13 mouse cellular contexts compared by ENCODE assay signal in the genomic region with DNA sequence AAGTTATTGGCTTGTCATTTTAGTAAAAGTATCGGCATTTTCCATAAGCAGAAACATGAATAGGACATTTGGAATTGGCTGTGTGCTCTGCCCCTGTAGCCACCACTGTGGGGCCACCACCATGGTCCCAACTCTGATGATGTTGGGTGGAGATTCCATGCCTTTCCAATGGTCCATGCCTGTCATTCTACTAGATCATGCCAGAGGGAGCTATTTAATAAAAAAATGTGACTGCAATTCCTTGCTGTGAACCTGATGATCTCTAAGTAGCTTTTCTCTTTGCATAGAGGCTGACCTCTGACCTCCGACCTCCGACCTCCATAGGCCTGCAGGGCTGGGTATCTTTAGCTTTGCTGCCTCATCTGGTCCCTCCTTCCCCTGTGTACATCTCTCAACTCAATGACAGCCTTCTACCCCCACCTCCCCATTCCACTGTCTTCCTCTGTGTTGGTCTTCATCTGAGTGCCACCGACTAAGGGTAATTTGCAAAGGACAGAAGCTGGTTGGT. TPM values are rescaled to one million over a fixed set of nuclear protein-coding genes. Genes with fewer than 3 reads are reported as not detected.
DNase-seq lines count a peak whose midpoint lies in the region; ATAC-seq lines count a peak whose summit lies in the region.
"Had no signal": no experiment of that assay in that cellular context is flagged by ENCODE, and none has a peak within 500 bp of the region (broad histone marks: within the 10 kb centered on the region; RNA-seq: fewer than 3 reads in every experiment).

No protein-coding gene starts in this region.

- no peaks in the 10 kb centered on the region for H3K27me3 ChIP-seq in kidney, embryonic 15.5 days
- H3K27me3 ChIP-seq: embryonic facial prominence, embryonic 12.5 days; heart, embryonic 15.5 days had no signal

- H3K9me3 ChIP-seq in kidney, embryonic 15.5 days (replicated peaks), result no peaks in the 10 kb centered on the region
- H3K9me3 ChIP-seq: embryonic facial prominence, embryonic 12.5 days; heart, embryonic 15.5 days had no signal

- H3K4me2 ChIP-seq in kidney, embryonic 15.5 days, result no peak overlapping the region
- H3K4me2 ChIP-seq: embryonic facial prominence, embryonic 12.5 days; heart, embryonic 15.5 days had no signal

- peaks cover 6% of the 10 kb centered on the region; the same call in 1 of the 2 replicates for H3K4me1 ChIP-seq in kidney, embryonic 15.5 days

- no peak overlapping the region for H3K27ac ChIP-seq in kidney, embryonic 15.5 days
- H3K27ac ChIP-seq: embryonic facial prominence, embryonic 12.5 days; heart, embryonic 15.5 days had no signal

- no peak for ATAC-seq in kidney, embryonic 15.5 days (replicated peaks; ENCODE audit: low FRiP score)

- no peaks in the 10 kb centered on the region for H3K36me3 ChIP-seq in kidney, embryonic 15.5 days
- H3K36me3 ChIP-seq: embryonic facial prominence, embryonic 12.5 days; G1E; heart, embryonic 15.5 days had no signal

- no peak overlapping the region for H3K4me3 ChIP-seq in kidney, embryonic 15.5 days (replicated peaks)
- H3K4me3 ChIP-seq: embryonic facial prominence, embryonic 12.5 days; heart, embryonic 15.5 days had no signal

- peak; percentile 4 to 11 for DNase-seq in kidney, adult 8-10 months
- DNase-seq in right cerebral cortex, postnatal 14 days, result peak; percentile 43
- no peak for DNase-seq in right cerebral cortex, adult 18-20 months
- peak; percentile 6 for DNase-seq in cerebellum, postnatal 36 days
- DNase-seq in retina, embryonic 14.5 days (ENCODE audit: low spot score), result peak; percentile 38
- no peak for DNase-seq in spleen, adult 18-20 months
- DNase-seq in thymus, postnatal 36 days, result no peak
- DNase-seq: left cerebral cortex, postnatal 4 days had no signal

- 83% methylated on average over 4 of the region's 4 CpGs for WGBS in kidney, embryonic 15.5 days

- H3K9ac ChIP-seq in kidney, embryonic 15.5 days, result no peak overlapping the region
- H3K9ac ChIP-seq: embryonic facial prominence, embryonic 12.5 days; heart, embryonic 15.5 days had no signal

RNA-seq across cellular contexts. Expression of gene D930020B18Rik, which starts 44.8 kb away (rescaled TPM):
- 0.19 and 0.42 TPM in 2 replicates for polyA plus RNA-seq in kidney, embryonic 15.5 days (2015; fragmentation: Nextera tagmentation; extraction: Ambion mirVana)
- polyA plus RNA-seq: G1E; neural tube, embryonic 11.5 days had no signal

RNA-seq across cellular contexts. Expression of gene BC048403, which starts 53.5 kb away (rescaled TPM):
- polyA plus RNA-seq in kidney, embryonic 15.5 days (2015; fragmentation: Nextera tagmentation; extraction: Ambion mirVana), result 3.0 and 3.4 TPM in 2 replicates

Comparison
In these comparisons a context has a peak if more than half of its experiments do, and no peak if none do; other contexts are left out.
1. DNase-seq: peak in kidney, adult 8-10 months (2 of 2), right cerebral cortex, postnatal 14 days (single experiment), cerebellum, postnatal 36 days (2 of 2) and retina, embryonic 14.5 days (single experiment); none in right cerebral cortex, adult 18-20 months (single experiment), spleen, adult 18-20 months (0 of 2) and thymus, postnatal 36 days (0 of 2).